Mouse (Mus musculus) CD4-positive helper T cell, adult 2 months (primary cell): ENCODE results near the gene Gm21962.

ENCODE experiments used
- DNase-seq: peaks from one replicate; pipeline ENCODE4 v3.0.0-alpha.2; 2012; ENCODE audit warnings: low read depth, missing footprints, low spot score

Gene Gm21962

GRCm38 (mm10) chr3:137716573-137717157 is 45.3 kb downstream of the Gm21962 start:
- DNase-seq, result no peak
